Mouse (Mus musculus): ENCODE measurements around the gene Ptbp1.

- TF ChIP-seq POLR2A (IDR thresholded peaks at IDR 0.05; ENCODE audit: insufficient read depth, low read length) (no peak), EP300 (IDR thresholded peaks at IDR 0.05; ENCODE audit: insufficient read depth, low read depth, low read length) (no peak), CTCF (IDR thresholded peaks at IDR 0.05; ENCODE audit: low read depth, low read length) (no peak)
These were observed 19.6 kb downstream of the Ptbp1 start for GRCm38 (mm10) chr10:79873715-79874289.
